Mouse (Mus musculus) spleen, postnatal 36 days (tissue): ENCODE measurements at regions not wholly inside any gene's neighbourhood (a gene's known extent, or its start where the extent isn't known, plus 50 kb on each side); places are given as distances from the start of the nearest gene placed in this dataset.
"Not testable (repeated sequence)": the region's sequence is repeated elsewhere in the genome, so short reads cannot be mapped to it uniquely, and the experiment has no call there.

Experiments
- DNase-seq, 2 experiments: peaks; one replicate each; pipeline ENCODE4 v3.0.0; 2022; ENCODE audit warnings: low spot score in 2 of 2, mixed read lengths in 1 of 2

DNA sequence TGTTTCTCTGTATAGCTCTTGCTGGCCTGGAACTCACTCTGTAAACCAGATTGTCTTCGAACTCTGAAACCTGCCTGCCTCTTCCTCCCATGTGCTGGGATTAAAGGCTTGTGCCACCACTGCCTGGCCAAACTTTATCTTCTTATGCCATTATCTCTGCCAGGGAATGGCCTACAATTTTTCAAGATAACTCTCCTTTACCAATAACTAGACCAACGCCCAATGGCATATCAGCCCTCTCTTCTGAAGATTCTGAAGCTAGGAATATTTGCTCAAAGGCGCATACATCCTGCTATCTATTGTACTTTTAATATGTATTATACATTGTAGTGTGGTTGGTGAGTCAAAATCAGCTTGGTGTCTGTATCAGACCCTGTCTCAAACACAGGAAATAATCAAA, 235.4 kb upstream of the Cts3 start:
- not testable (repeated sequence) for DNase-seq

- DNase-seq = peak; percentile 48 to 63
These were observed 234.4 kb upstream of the Cts3 start for GRCm38 (mm10) chr13:61804168-61804874.

DNA sequence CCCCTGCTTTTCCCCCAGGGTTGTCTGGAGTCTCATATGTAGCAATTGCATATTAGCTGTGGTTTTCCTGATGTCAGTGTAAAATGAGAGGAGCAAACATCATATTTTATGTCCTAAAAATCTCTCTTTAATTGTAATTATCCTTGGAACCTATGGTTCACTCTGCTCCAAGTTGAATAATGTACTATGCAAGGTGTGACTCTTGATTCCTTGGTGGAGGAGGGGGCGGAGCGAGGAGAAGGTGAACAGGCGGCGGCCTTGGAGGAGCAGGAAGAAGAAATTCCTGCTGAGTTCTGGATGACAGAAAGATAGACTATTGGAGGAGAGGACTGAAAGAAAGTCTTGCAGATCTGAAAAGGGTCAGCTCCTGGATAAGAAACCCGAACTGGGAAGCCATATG, 233.8 kb upstream of the Cts3 start:
- not testable (repeated sequence) for DNase-seq

- DNase-seq = not testable (repeated sequence)
These were observed 193.5 kb upstream of the Cts3 start for GRCm38 (mm10) chr13:61763457-61763856.
